Mouse (Mus musculus) lung, adult 2 months (tissue): ENCODE measurements at regions not wholly inside any gene's neighbourhood (a gene's known extent, or its start where the extent isn't known, plus 50 kb on each side); places are given as distances from the start of the nearest gene placed in this dataset.

ENCODE experiments used
- DNase-seq: peaks from one replicate; pipeline ENCODE4 v3.0.0; 2022
- H3K4me1 ChIP-seq: fragments of 200-500 bp; 2 replicates; pipeline ENCODE4 v1.6.1; 2011; ENCODE audit warnings: low read length; ENCODE audit not compliant: control insufficient read depth, insufficient read depth
- H3K4me3 ChIP-seq: fragments of 200-500 bp; replicated peaks from 2 replicates; pipeline ENCODE3; 2011; ENCODE audit warnings: low read depth, mild to moderate bottlenecking, control low read depth, low read length; ENCODE audit errors: extremely low read depth
- CTCF ChIP-seq: fragments of 200-500 bp; IDR thresholded peaks from 2 replicates; pipeline ENCODE4 v1.5.1; 2011; ENCODE audit warnings: mild to moderate bottlenecking, low read length, control low read depth; ENCODE audit not compliant: insufficient read depth
- POLR2A ChIP-seq: fragments of 200-500 bp; IDR thresholded peaks from 2 replicates; pipeline ENCODE4 v1.6.1; 2011; ENCODE audit warnings: low read depth, mild to moderate bottlenecking, control low read depth, low read length, borderline replicate concordance; ENCODE audit errors: extremely low read depth
- WGBS: fragments of 180-500 bp; shearing (Covaris S2); methylation state at CpG from one replicate; pipeline ENCODE4 v1.1.7; 2018; 5-methylcytosine and 5-hydroxymethylcytosine counted together

- WGBS: 67% methylated on average over 4 of the region's 4 CpGs
These were observed 100.6 kb upstream of the Jun start for GRCm38 (mm10) chr4:95152431-95153115.

GRCm38 (mm10) chr4:95153737-95154287 is 101.8 kb upstream of the Jun start:
- no peak for DNase-seq
- Histone ChIP-seq H3K4me3 (no peak overlapping the region), H3K4me1 (peaks cover 37% of the 10 kb centered on the region)
- no peak for TF ChIP-seq CTCF
- TF ChIP-seq POLR2A: no peak
- 15% methylated on average over 6 of the region's 6 CpGs for WGBS

More at GRCm38 (mm10) chr4:95152431-95153115, 100.6 kb upstream of the Jun start:
- Histone ChIP-seq H3K4me3 (no peak overlapping the region), H3K4me1 (peaks cover 33% of the 10 kb centered on the region)
- DNase-seq: no peak
- TF ChIP-seq CTCF: no peak

- no peak for DNase-seq
- TF ChIP-seq CTCF (no peak), POLR2A (no peak)
- Histone ChIP-seq H3K4me3 (no peak overlapping the region), H3K4me1 (peaks cover 37% of the 10 kb centered on the region)
- WGBS: 47% methylated on average over 14 of the region's 14 CpGs
These were observed 102.4 kb upstream of the Jun start for GRCm38 (mm10) chr4:95154377-95154776.

- DNase-seq: no peak
- no peak for TF ChIP-seq CTCF
- TF ChIP-seq POLR2A: no peak
- Histone ChIP-seq H3K4me1 (peaks cover 41% of the 10 kb centered on the region), H3K4me3 (no peak overlapping the region)
- WGBS: 70% methylated on average over 2 of the region's 2 CpGs
These were observed 103.2 kb upstream of the Jun start for GRCm38 (mm10) chr4:95155178-95155577.

- no peak for TF ChIP-seq POLR2A
- no peak for TF ChIP-seq CTCF
- peaks cover 46% of the 10 kb centered on the region for H3K4me1 ChIP-seq
- WGBS: 65% methylated on average over 5 of the region's 5 CpGs
- H3K4me3 ChIP-seq: no peak overlapping the region
- no peak for DNase-seq
These were observed 103.8 kb upstream of the Jun start for GRCm38 (mm10) chr4:95155796-95156195.

GRCm38 (mm10) chr4:95156451-95157271 is 104.6 kb upstream of the Jun start:
- DNase-seq: no peak
- Histone ChIP-seq H3K4me1 (peaks cover 44% of the 10 kb centered on the region), H3K4me3 (no peak overlapping the region)
- WGBS: 13% methylated on average over 5 of the region's 5 CpGs
- TF ChIP-seq CTCF (no peak), POLR2A (no peak)

- no peak for DNase-seq
- TF ChIP-seq POLR2A (no peak), CTCF (no peak)
- WGBS: 86% methylated on average over 7 of the region's 7 CpGs
- Histone ChIP-seq H3K4me3 (no peak overlapping the region), H3K4me1 (peaks cover 38% of the 10 kb centered on the region)
These were observed 105.8 kb upstream of the Jun start for GRCm38 (mm10) chr4:95157653-95158430.

- TF ChIP-seq POLR2A: no peak
- no peak for TF ChIP-seq CTCF
- WGBS: 68% methylated on average over 6 of the region's 6 CpGs
These were observed 106.8 kb upstream of the Jun start for GRCm38 (mm10) chr4:95158632-95159424.

GRCm38 (mm10) chr4:95159821-95160220 is 107.8 kb upstream of the Jun start:
- no peak for DNase-seq
- no peak for TF ChIP-seq POLR2A
- TF ChIP-seq CTCF: no peak
- WGBS: 65% methylated on average over 4 of the region's 4 CpGs

More at GRCm38 (mm10) chr4:95158632-95159424, 106.8 kb upstream of the Jun start:
- peaks cover 31% of the 10 kb centered on the region for H3K4me1 ChIP-seq
- no peak for DNase-seq
- H3K4me3 ChIP-seq: no peak overlapping the region

More at GRCm38 (mm10) chr4:95159821-95160220, 107.8 kb upstream of the Jun start:
- Histone ChIP-seq H3K4me3 (no peak overlapping the region), H3K4me1 (peaks cover 24% of the 10 kb centered on the region)
